Mouse (Mus musculus): ENCODE results near the gene Mtx1. TPM values are rescaled to one million over a fixed set of nuclear protein-coding genes. Genes with fewer than 3 reads are reported as not detected.

Gene Mtx1
- polyA plus RNA-seq, 1 experiment from 2014 or later, result 231 TPM

GRCm38 (mm10) chr3:89208075-89208657 lies 18.7 kb downstream of the Mtx1 start:
- Histone ChIP-seq H3K9ac (ENCODE audit: low read length) (no peak overlapping the region), H3K36me3 (ENCODE audit: control insufficient read depth, insufficient read depth, low read length) (peaks cover 34% of the 10 kb centered on the region), H3K27me3 (ENCODE audit: control insufficient read depth, insufficient read depth, low read length) (no peaks in the 10 kb centered on the region), H3K4me2 (ENCODE audit: low read depth, severe bottlenecking) (no peak overlapping the region), H3K27ac (replicated peaks; ENCODE audit: low read depth, low read length) (no peak overlapping the region), H3K4me3 (ENCODE audit: low read depth, low read length) (no peak overlapping the region), H3K9me3 (ENCODE audit: control insufficient read depth, low read length) (no peaks in the 10 kb centered on the region), H3K4me1 (ENCODE audit: control insufficient read depth, insufficient read depth, low read length) (0 out of 2 replicates have a peak, but pooled peaks cover 3% of the 10 kb centered on the region)
- no peak for ATAC-seq (ENCODE audit: insufficient number of reproducible peaks, low FRiP score, low TSS enrichment, low read depth)
- DNase-seq (ENCODE audit: low spot score), result no peak
- 84% methylated on average over 13 of the region's 13 CpGs for WGBS

DNA sequence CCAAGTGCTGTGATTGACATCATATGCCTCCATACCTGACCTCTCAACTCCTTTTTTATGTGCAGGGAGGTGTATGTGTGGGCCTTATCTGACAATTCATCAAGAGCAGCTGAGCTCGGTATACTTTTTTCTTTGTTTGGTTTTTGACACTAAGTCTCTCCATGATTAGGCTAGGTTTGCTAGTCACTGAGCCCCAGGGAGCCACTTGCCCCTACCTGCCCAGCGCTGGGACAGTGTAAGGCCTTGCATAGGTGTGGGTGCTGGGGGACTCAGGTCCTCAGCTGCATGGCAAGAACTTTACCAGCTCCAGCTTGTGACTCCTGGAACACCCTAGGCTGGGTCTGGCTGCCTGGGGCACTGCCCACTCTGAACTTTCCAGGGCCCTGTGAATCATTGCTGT lies 20.2 kb downstream of the Mtx1 start:
- Histone ChIP-seq H3K36me3 (ENCODE audit: control insufficient read depth, insufficient read depth, low read length) (peaks cover 34% of the 10 kb centered on the region), H3K9ac (ENCODE audit: low read length) (no peak overlapping the region), H3K9me3 (ENCODE audit: control insufficient read depth, low read length) (no peaks in the 10 kb centered on the region), H3K4me1 (ENCODE audit: control insufficient read depth, insufficient read depth, low read length) (0 out of 2 replicates have a peak, but pooled peaks cover 4% of the 10 kb centered on the region), H3K27ac (replicated peaks; ENCODE audit: low read depth, low read length) (no peak overlapping the region), H3K4me3 (ENCODE audit: low read depth, low read length) (no peak overlapping the region), H3K4me2 (ENCODE audit: low read depth, severe bottlenecking) (no peak overlapping the region), H3K27me3 (ENCODE audit: control insufficient read depth, insufficient read depth, low read length) (no peaks in the 10 kb centered on the region)
- ATAC-seq (ENCODE audit: insufficient number of reproducible peaks, low FRiP score, low TSS enrichment, low read depth), result no peak
- 88% methylated on average over 2 of the region's 2 CpGs for WGBS
- no peak for DNase-seq (ENCODE audit: low spot score)

DNA sequence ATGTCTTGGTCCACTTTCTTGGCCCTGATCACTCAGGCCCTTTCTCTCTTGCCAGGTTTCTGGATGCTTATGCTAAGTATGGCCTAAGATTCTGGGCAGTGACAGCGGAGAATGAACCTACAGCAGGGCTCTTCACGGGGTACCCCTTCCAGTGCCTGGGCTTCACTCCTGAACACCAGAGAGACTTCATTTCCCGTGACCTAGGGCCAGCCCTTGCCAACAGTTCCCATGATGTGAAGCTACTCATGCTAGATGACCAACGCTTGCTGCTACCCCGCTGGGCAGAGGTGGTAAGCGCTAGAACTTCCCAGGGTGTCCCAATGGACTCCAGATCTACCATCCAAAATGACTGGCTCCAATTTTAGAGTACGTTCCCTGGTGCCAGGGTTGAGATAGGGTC lies 20.8 kb downstream of the Mtx1 start:
- Histone ChIP-seq H3K4me3 (ENCODE audit: low read depth, low read length) (no peak overlapping the region), H3K4me2 (ENCODE audit: low read depth, severe bottlenecking) (no peak overlapping the region), H3K36me3 (ENCODE audit: control insufficient read depth, insufficient read depth, low read length) (peaks cover 34% of the 10 kb centered on the region), H3K9ac (ENCODE audit: low read length) (no peak overlapping the region), H3K27ac (replicated peaks; ENCODE audit: low read depth, low read length) (no peak overlapping the region), H3K4me1 (ENCODE audit: control insufficient read depth, insufficient read depth, low read length) (0 out of 2 replicates have a peak, but pooled peaks cover 4% of the 10 kb centered on the region), H3K27me3 (ENCODE audit: control insufficient read depth, insufficient read depth, low read length) (no peaks in the 10 kb centered on the region), H3K9me3 (ENCODE audit: control insufficient read depth, low read length) (no peaks in the 10 kb centered on the region)
- DNase-seq (ENCODE audit: low spot score), result no peak
- 92% methylated on average over 7 of the region's 7 CpGs for WGBS
- ATAC-seq (ENCODE audit: insufficient number of reproducible peaks, low FRiP score, low TSS enrichment, low read depth), result no peak

DNA sequence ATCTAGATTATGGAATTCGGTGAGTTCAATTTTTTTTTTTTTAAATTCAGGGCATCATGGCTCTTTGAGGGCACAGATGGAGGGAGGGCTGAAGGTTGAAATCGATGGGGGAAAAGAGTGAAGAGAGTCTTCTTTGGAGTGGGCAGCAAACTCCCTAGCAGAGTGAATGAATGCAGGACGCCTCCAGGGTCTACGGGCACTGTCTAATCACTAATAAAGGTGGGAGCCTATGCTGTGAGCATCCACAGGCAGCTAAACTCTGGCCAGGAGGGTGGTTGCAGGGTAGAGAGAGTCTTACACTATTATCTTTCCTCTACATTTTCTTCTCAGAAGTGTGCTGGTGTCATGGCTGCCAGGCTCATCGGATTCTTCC lies 23.8 kb downstream of the Mtx1 start:
- no peaks in the 10 kb centered on the region for H3K9me3 ChIP-seq (ENCODE audit: control insufficient read depth, low read length)
- H3K4me2 ChIP-seq (ENCODE audit: low read depth, severe bottlenecking), result peak overlapping the region; percentile 51
- peaks cover 14% of the 10 kb centered on the region; the same call in 1 of the 2 replicates for H3K36me3 ChIP-seq (ENCODE audit: control insufficient read depth, insufficient read depth, low read length)
- DNase-seq (ENCODE audit: low spot score), result no peak
- H3K4me3 ChIP-seq (ENCODE audit: low read depth, low read length), result peak overlapping the region; percentile 41
- 44% methylated on average over 5 of the region's 5 CpGs for WGBS
- no peak overlapping the region for H3K27ac ChIP-seq (replicated peaks; ENCODE audit: low read depth, low read length)
- no peak overlapping the region; the same call in 1 of the 2 replicates for H3K9ac ChIP-seq (ENCODE audit: low read length)
- H3K4me1 ChIP-seq (ENCODE audit: control insufficient read depth, insufficient read depth, low read length), result 0 out of 2 replicates have a peak, but pooled peaks cover 4% of the 10 kb centered on the region
- no peak for ATAC-seq (ENCODE audit: insufficient number of reproducible peaks, low FRiP score, low TSS enrichment, low read depth)
- H3K27me3 ChIP-seq (ENCODE audit: control insufficient read depth, insufficient read depth, low read length), result no peaks in the 10 kb centered on the region

GRCm38 (mm10) chr3:89202253-89203141 lies 24.4 kb downstream of the Mtx1 start, which contains the start of gene Gba:
TSS of gene Gba (plus strand) at chr3:89202928.
- Histone ChIP-seq H3K27ac (replicated peaks; ENCODE audit: low read depth, low read length) (no peak within 1 kb of the TSS), H3K4me1 (ENCODE audit: control insufficient read depth, insufficient read depth, low read length) (0 out of 2 replicates have a peak, but pooled peaks cover 4% of the 10 kb centered on the region), H3K9ac (ENCODE audit: low read length) (peak within 1 kb of the TSS; percentile 3; the same call in 1 of the 2 replicates), H3K27me3 (ENCODE audit: control insufficient read depth, insufficient read depth, low read length) (no peaks in the 10 kb centered on the region), H3K9me3 (ENCODE audit: control insufficient read depth, low read length) (no peaks in the 10 kb centered on the region), H3K4me3 (ENCODE audit: low read depth, low read length) (peak within 1 kb of the TSS; percentile 41), H3K36me3 (ENCODE audit: control insufficient read depth, insufficient read depth, low read length) (peaks cover 8% of the 10 kb centered on the region; the same call in 1 of the 2 replicates), H3K4me2 (ENCODE audit: low read depth, severe bottlenecking) (peak within 1 kb of the TSS; percentile 51)
- WGBS, result 27% methylated on average over 13 of the region's 13 CpGs
- DNase-seq (ENCODE audit: low spot score) (peak; percentile 89), ATAC-seq (ENCODE audit: insufficient number of reproducible peaks, low FRiP score, low TSS enrichment, low read depth) (peak; percentile 76; the same call in 1 of the 2 replicates)

DNA sequence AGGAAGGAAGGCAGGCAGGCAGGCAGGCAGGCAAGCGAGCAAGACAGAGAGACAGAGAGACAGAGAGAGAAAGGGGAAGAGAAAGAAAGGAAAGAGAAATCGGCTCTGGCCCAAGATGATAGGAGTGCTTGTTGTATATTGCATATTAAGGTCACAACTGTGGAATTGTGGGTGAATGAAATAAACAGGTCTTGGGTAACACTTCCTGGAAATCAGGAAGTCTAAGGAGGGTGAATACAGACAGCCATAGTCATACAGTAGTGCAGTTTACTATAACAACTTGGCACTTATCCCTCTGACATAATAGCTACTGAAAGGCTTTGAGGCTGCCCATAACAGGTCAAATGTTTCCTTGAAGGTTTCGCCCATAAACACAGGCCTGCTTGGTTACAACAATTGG lies 27.0 kb downstream of the Mtx1 start:
- Histone ChIP-seq H3K36me3 (ENCODE audit: control insufficient read depth, insufficient read depth, low read length) (no peaks in the 10 kb centered on the region), H3K4me2 (ENCODE audit: low read depth, severe bottlenecking) (no peak overlapping the region), H3K4me3 (ENCODE audit: low read depth, low read length) (no peak overlapping the region), H3K27ac (replicated peaks; ENCODE audit: low read depth, low read length) (no peak overlapping the region), H3K27me3 (ENCODE audit: control insufficient read depth, insufficient read depth, low read length) (no peaks in the 10 kb centered on the region), H3K9me3 (ENCODE audit: control insufficient read depth, low read length) (no peaks in the 10 kb centered on the region), H3K9ac (ENCODE audit: low read length) (no peak overlapping the region), H3K4me1 (ENCODE audit: control insufficient read depth, insufficient read depth, low read length) (peaks cover 8% of the 10 kb centered on the region)
- WGBS, result 82% methylated on average over 3 of the region's 3 CpGs
- DNase-seq (ENCODE audit: low spot score) (no peak), ATAC-seq (ENCODE audit: insufficient number of reproducible peaks, low FRiP score, low TSS enrichment, low read depth) (no peak)

- Histone ChIP-seq H3K4me2 (ENCODE audit: low read depth, severe bottlenecking) (peak overlapping the region; percentile 35), H3K4me1 (ENCODE audit: control insufficient read depth, insufficient read depth, low read length) (peaks cover 4% of the 10 kb centered on the region), H3K27ac (replicated peaks; ENCODE audit: low read depth, low read length) (peak overlapping the region; percentile 64), H3K27me3 (ENCODE audit: control insufficient read depth, insufficient read depth, low read length) (no peaks in the 10 kb centered on the region), H3K9ac (ENCODE audit: low read length) (peak overlapping the region; percentile 59), H3K36me3 (ENCODE audit: control insufficient read depth, insufficient read depth, low read length) (no peaks in the 10 kb centered on the region), H3K4me3 (ENCODE audit: low read depth, low read length) (peak overlapping the region; percentile 21), H3K9me3 (ENCODE audit: control insufficient read depth, low read length) (no peaks in the 10 kb centered on the region)
- 11% methylated on average over 33 of the region's 33 CpGs for WGBS
- DNase-seq (ENCODE audit: low spot score), result peak; percentile 90
- ATAC-seq (ENCODE audit: insufficient number of reproducible peaks, low FRiP score, low TSS enrichment, low read depth), result peak; percentile 93
These were observed 30.7 kb downstream of the Mtx1 start for GRCm38 (mm10) chr3:89195979-89196877.

DNA sequence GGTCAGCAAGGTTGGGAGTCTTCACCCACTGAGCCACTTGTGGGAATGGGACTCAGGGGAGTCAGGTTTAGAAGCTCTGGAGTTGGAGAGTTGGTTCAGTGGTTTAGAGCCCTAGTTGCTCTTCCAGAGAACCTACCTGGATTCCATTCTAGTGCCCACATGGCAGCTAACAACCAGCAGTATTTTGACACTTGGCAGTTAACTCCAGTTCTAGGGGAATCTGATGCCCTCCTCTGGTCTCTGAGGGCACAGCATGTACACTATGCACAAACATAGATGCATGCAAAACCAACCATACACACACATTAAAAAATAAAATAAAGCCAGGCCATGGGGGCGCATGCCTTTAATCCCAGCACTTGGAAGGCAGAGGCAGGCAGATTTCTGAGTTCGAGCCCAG lies 33.0 kb downstream of the Mtx1 start:
- no peak overlapping the region for H3K9ac ChIP-seq (ENCODE audit: low read length)
- 90% methylated on average over 2 of the region's 2 CpGs for WGBS
- no peak for DNase-seq (ENCODE audit: low spot score)

More for the DNA sequence above, 33.0 kb downstream of the Mtx1 start:
- Histone ChIP-seq H3K9me3 (ENCODE audit: control insufficient read depth, low read length) (no peaks in the 10 kb centered on the region), H3K4me3 (ENCODE audit: low read depth, low read length) (no peak overlapping the region), H3K4me2 (ENCODE audit: low read depth, severe bottlenecking) (no peak overlapping the region), H3K36me3 (ENCODE audit: control insufficient read depth, insufficient read depth, low read length) (no peaks in the 10 kb centered on the region), H3K4me1 (ENCODE audit: control insufficient read depth, insufficient read depth, low read length) (peaks cover 4% of the 10 kb centered on the region), H3K27me3 (ENCODE audit: control insufficient read depth, insufficient read depth, low read length) (no peaks in the 10 kb centered on the region), H3K27ac (replicated peaks; ENCODE audit: low read depth, low read length) (no peak overlapping the region)
- ATAC-seq (ENCODE audit: insufficient number of reproducible peaks, low FRiP score, low TSS enrichment, low read depth), result no peak
